Mouse (Mus musculus): ENCODE results near the gene Ranbp3. TPM values are rescaled to one million over a fixed set of nuclear protein-coding genes. Genes with fewer than 3 reads are reported as not detected.

Ranbp3 gene
- polyA plus RNA-seq (2012; rRNA removed) (40.9 and 42.9 TPM in 2 replicates), polyA plus RNA-seq (2014; fragmentation: Nextera tagmentation; extraction: Ambion mirVana) (34.2 and 37.2 TPM in 2 replicates)

GRCm38 (mm10) chr17:56672941-56673646 is at the start of gene Ranbp3:
TSS of gene Ranbp3 (plus strand) at chr17:56673294.
- peak within 1 kb of the TSS; percentile 93 for H3K27ac ChIP-seq
- peaks cover 16% of the 10 kb centered on the region for H3K36me3 ChIP-seq (replicated peaks; ENCODE audit: control insufficient read depth, insufficient read depth, low read depth)
- peak; percentile 98 to 99 (median 99) for DNase-seq (ENCODE audit: low read depth in 3 of 3, low spot score in 3 of 3)
- H3K4me2 ChIP-seq (ENCODE audit: low read depth) = peak within 1 kb of the TSS; percentile 96
- under 1% methylated on average over 52 of the region's 66 CpGs for WGBS (ENCODE audit: insufficient replicate concordance)
- peak within 1 kb of the TSS; percentile 71 to 94 for H3K4me3 ChIP-seq (ENCODE audit: insufficient read depth in 1 of 2, low read depth in 2 of 2, low read length in 2 of 2)
- peaks cover 10 to 15% of the 10 kb centered on the region in 2 experiments for H3K4me1 ChIP-seq (replicated peaks; ENCODE audit: control insufficient read depth in 2 of 2, insufficient read depth in 2 of 2, low read length in 1 of 2)
- peak within 1 kb of the TSS; percentile 98 for H3K9ac ChIP-seq (replicated peaks)
- H3K27me3 ChIP-seq (ENCODE audit: control insufficient read depth, insufficient read depth, low read length) = peaks cover 7% of the 10 kb centered on the region
- no peaks in the 10 kb centered on the region for H3K9me3 ChIP-seq (ENCODE audit: control insufficient read depth, low read length)
- TF ChIP-seq CTCF (IDR thresholded peaks at IDR 0.05; ENCODE audit: low read depth) (no peak), EP300 (IDR thresholded peaks at IDR 0.05; ENCODE audit: low read depth) (0 out of 2 replicates have a peak, but pooled peaks have one; percentile 7)
- ATAC-seq (ENCODE audit: insufficient read depth) = peak; percentile 94

GRCm38 (mm10) chr17:56625495-56625894 is 47.6 kb upstream of the Ranbp3 start:
- H3K4me2 ChIP-seq (ENCODE audit: low read depth) = peak overlapping the region; percentile 88
- WGBS (ENCODE audit: insufficient replicate concordance) = 54% methylated on average over 3 of the region's 3 CpGs
- H3K4me1 ChIP-seq (replicated peaks; ENCODE audit: control insufficient read depth in 2 of 2, insufficient read depth in 2 of 2, low read length in 1 of 2) = peaks cover 15 to 18% of the 10 kb centered on the region in 2 experiments
- H3K9me3 ChIP-seq (ENCODE audit: control insufficient read depth, low read length) = no peaks in the 10 kb centered on the region
- peak overlapping the region; percentile 23 to 91; a peak in 3 of 4 replicates for H3K4me3 ChIP-seq (ENCODE audit: insufficient read depth in 1 of 2, low read depth in 2 of 2, low read length in 2 of 2)
- H3K27me3 ChIP-seq (ENCODE audit: control insufficient read depth, insufficient read depth, low read length) = no peaks in the 10 kb centered on the region; the same call in 1 of the 2 replicates
- ATAC-seq (ENCODE audit: insufficient read depth) (no peak), DNase-seq (ENCODE audit: low read depth in 3 of 3, low spot score in 3 of 3) (no peak)
- peak overlapping the region; percentile 85 for H3K9ac ChIP-seq (replicated peaks)
- no peak overlapping the region for H3K27ac ChIP-seq
- TF ChIP-seq CTCF (IDR thresholded peaks at IDR 0.05; ENCODE audit: low read depth) (no peak), EP300 (IDR thresholded peaks at IDR 0.05; ENCODE audit: low read depth) (no peak)
- peaks cover 15% of the 10 kb centered on the region for H3K36me3 ChIP-seq (replicated peaks; ENCODE audit: control insufficient read depth, insufficient read depth, low read depth)

GRCm38 (mm10) chr17:56626260-56626659 is 46.8 kb upstream of the Ranbp3 start:
- H3K4me3 ChIP-seq (ENCODE audit: insufficient read depth in 1 of 2, low read depth in 2 of 2, low read length in 2 of 2) = peak overlapping the region; percentile 83 to 91
- peak overlapping the region; percentile 88 for H3K4me2 ChIP-seq (ENCODE audit: low read depth)
- H3K4me1 ChIP-seq (replicated peaks; ENCODE audit: control insufficient read depth in 2 of 2, insufficient read depth in 2 of 2, low read length in 1 of 2) = peaks cover 15 to 18% of the 10 kb centered on the region in 2 experiments
- ATAC-seq (ENCODE audit: insufficient read depth) (peak; percentile 34), DNase-seq (ENCODE audit: low read depth in 3 of 3, low spot score in 3 of 3) (no peak)
- H3K27me3 ChIP-seq (ENCODE audit: control insufficient read depth, insufficient read depth, low read length) = no peaks in the 10 kb centered on the region; the same call in 1 of the 2 replicates
- peak overlapping the region; percentile 85 for H3K9ac ChIP-seq (replicated peaks)
- H3K9me3 ChIP-seq (ENCODE audit: control insufficient read depth, low read length) = no peaks in the 10 kb centered on the region
- no peak for TF ChIP-seq EP300 (IDR thresholded peaks at IDR 0.05; ENCODE audit: low read depth)
- H3K27ac ChIP-seq = no peak overlapping the region; the same call in 1 of the 2 replicates
- peaks cover 9% of the 10 kb centered on the region for H3K36me3 ChIP-seq (replicated peaks; ENCODE audit: control insufficient read depth, insufficient read depth, low read depth)
- under 1% methylated on average over 32 of the region's 32 CpGs for WGBS (ENCODE audit: insufficient replicate concordance)

GRCm38 (mm10) chr17:56626754-56627470 is 46.2 kb upstream of the Ranbp3 start, which contains the start of gene Lonp1:
TSS of gene Lonp1 (minus strand) at chr17:56626887.
- H3K36me3 ChIP-seq (replicated peaks; ENCODE audit: control insufficient read depth, insufficient read depth, low read depth) = peaks cover 5% of the 10 kb centered on the region; the same call in 1 of the 2 replicates
- peak within 1 kb of the TSS; percentile 88 for H3K4me2 ChIP-seq (ENCODE audit: low read depth)
- WGBS (ENCODE audit: insufficient replicate concordance) = under 1% methylated on average over 51 of the region's 51 CpGs
- peak within 1 kb of the TSS; percentile 85 for H3K9ac ChIP-seq (replicated peaks)
- H3K27ac ChIP-seq = no peak within 1 kb of the TSS; the same call in none of the 2 replicates
- peak within 1 kb of the TSS; percentile 83 to 91 for H3K4me3 ChIP-seq (ENCODE audit: insufficient read depth in 1 of 2, low read depth in 2 of 2, low read length in 2 of 2)
- DNase-seq (ENCODE audit: low read depth in 3 of 3, low spot score in 3 of 3) = peak; percentile 90 to 97 (median 91)
- peak; percentile 88 for ATAC-seq (ENCODE audit: insufficient read depth)
- no peaks in the 10 kb centered on the region; the same call in 1 of the 2 replicates for H3K27me3 ChIP-seq (ENCODE audit: control insufficient read depth, insufficient read depth, low read length)
- H3K4me1 ChIP-seq (replicated peaks; ENCODE audit: control insufficient read depth in 2 of 2, insufficient read depth in 2 of 2, low read length in 1 of 2) = peaks cover 15 to 18% of the 10 kb centered on the region in 2 experiments
- H3K9me3 ChIP-seq (ENCODE audit: control insufficient read depth, low read length) = no peaks in the 10 kb centered on the region
- TF ChIP-seq EP300 (IDR thresholded peaks at IDR 0.05; ENCODE audit: low read depth) = no peak
- TF ChIP-seq CTCF (IDR thresholded peaks at IDR 0.05; ENCODE audit: low read depth) = peak; percentile 10; the same call in 1 of the 2 replicates

Data from liver, embryonic 14.5 days (tissue).